Mouse (Mus musculus): ENCODE measurements around the gene Poldip2. TPM values are rescaled to one million over a fixed set of nuclear protein-coding genes. Genes with fewer than 3 reads are reported as not detected.

Poldip2 gene
- polyA plus RNA-seq, 1 experiment: 43.6 TPM

DNA sequence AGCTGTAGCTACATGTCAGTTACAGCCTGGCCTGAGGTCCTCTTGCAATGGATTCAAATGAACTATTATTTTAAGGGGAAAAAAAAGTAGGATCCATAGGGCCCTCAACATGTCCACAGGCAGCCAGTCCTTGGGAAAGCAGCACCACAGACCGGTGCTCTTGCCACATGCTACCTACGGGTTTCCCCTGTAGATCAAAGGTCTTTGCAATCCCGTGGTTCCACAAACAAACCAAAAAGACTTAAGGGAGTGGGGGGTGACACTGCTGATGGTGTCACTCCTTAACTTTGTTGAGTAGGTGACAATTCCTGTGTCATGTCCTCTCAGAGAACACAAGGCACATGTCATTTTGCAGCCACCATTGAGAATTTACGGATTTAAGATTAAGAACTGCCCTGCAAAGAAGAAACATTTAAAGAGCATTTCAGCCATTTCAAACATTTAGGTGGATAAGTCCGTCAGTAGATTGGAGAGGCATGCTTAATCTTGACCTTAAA lies 37.5 kb downstream of the Poldip2 start:
- Histone ChIP-seq H3K27ac (ENCODE audit: control insufficient read depth, insufficient read depth, low read length) (no peak overlapping the region), H3K4me3 (ENCODE audit: control insufficient read depth, insufficient read depth, low read length) (no peak overlapping the region; the same call in 1 of the 2 replicates), H3K27me3 (ENCODE audit: control insufficient read depth, insufficient read depth, low read length) (no peaks in the 10 kb centered on the region), H3K4me1 (replicated peaks; ENCODE audit: control insufficient read depth, insufficient read depth, low read length) (peaks cover 14% of the 10 kb centered on the region), H3K36me3 (ENCODE audit: control insufficient read depth, insufficient read depth, low read length) (no peaks in the 10 kb centered on the region)
- 6% methylated on average over 5 of the region's 5 CpGs for WGBS
- no peak for DNase-seq
- no peak for TF ChIP-seq POLR2A (IDR thresholded peaks at IDR 0.05; ENCODE audit: control insufficient read depth, extremely low read depth, insufficient read depth, low read length, poor library complexity)
- no peak for TF ChIP-seq CTCF (IDR thresholded peaks at IDR 0.05; ENCODE audit: borderline replicate concordance, control insufficient read depth, extremely low read depth, insufficient read depth, low read length, poor library complexity)

DNA sequence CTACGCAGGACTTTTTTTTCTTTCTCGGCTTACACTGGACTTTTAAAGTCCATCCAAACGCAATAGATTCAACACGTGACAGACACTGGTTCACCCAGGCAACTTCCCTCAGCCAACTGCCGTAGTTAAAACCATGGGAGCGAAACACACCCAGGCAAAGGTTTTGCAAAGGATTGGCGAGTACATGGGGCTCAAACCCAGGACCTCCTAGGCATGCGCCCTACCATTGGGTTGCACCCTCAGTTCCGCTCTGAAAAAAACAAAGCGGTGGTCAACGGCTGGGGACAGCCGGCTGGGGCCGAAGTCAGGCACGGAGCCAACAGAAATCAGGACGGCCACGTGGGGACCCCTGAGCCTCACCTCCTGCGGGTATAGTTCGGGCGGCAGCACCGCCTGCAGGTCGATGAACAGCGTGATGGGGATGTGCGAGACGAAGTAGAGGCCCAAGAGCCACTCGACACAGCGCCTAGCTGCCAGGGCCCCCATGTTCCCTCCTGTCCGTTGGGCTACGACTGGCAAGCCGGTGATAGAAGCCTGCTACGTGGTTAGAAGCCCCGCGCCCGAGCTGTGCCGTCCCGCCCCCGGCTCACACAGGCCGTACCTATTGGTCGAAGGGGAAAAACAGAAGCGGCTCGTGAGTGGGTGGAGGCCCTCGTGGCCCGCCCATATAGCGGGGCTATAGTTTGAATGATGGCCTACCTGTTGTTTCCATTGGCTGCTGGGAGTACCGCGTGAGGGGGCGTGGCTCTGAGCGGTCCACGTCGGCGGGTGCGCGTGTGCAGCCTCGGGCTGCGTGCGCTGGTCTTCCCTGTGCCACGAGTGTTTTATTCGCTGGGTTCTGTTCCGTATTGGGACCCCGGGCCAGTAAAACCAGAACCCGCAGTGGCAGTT lies 38.4 kb downstream of the Poldip2 start, which contains the start of gene Tmem97:
TSS of gene Tmem97 (minus strand) at position 610 of the 891 bp plus-strand sequence.
- no peaks in the 10 kb centered on the region for H3K36me3 ChIP-seq (ENCODE audit: control insufficient read depth, insufficient read depth, low read length)
- no peaks in the 10 kb centered on the region for H3K27me3 ChIP-seq (ENCODE audit: control insufficient read depth, insufficient read depth, low read length)
- under 1% methylated on average over 60 of the region's 60 CpGs for WGBS
- TF ChIP-seq CTCF (IDR thresholded peaks at IDR 0.05; ENCODE audit: borderline replicate concordance, control insufficient read depth, extremely low read depth, insufficient read depth, low read length, poor library complexity) (peak; percentile 45; the same call in 1 of the 2 replicates), POLR2A (IDR thresholded peaks at IDR 0.05; ENCODE audit: control insufficient read depth, extremely low read depth, insufficient read depth, low read length, poor library complexity) (peak; percentile 52; the same call in 1 of the 2 replicates)
- H3K4me3 ChIP-seq (ENCODE audit: control insufficient read depth, insufficient read depth, low read length): peak within 1 kb of the TSS; percentile 83
- H3K27ac ChIP-seq (ENCODE audit: control insufficient read depth, insufficient read depth, low read length): no peak within 1 kb of the TSS
- peak; percentile 94 for DNase-seq
- peaks cover 14% of the 10 kb centered on the region for H3K4me1 ChIP-seq (replicated peaks; ENCODE audit: control insufficient read depth, insufficient read depth, low read length)

DNA sequence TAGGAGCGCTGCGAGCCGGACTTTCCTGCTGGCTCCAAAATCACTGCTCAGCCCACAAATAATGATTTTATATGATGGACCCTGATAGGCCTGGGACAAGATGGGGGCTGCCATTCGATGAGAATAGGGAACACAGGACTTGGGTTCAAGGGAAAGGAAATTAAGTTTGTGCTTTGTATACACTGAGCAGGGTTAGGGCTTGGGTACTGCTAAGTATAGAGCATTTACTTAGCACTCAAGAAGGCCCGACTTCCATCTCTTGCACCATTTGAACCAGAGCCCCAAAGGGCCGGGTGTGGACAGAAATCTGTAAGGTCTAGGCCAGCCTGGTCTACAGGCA lies 39.0 kb downstream of the Poldip2 start:
- H3K27ac ChIP-seq (ENCODE audit: control insufficient read depth, insufficient read depth, low read length): no peak overlapping the region
- H3K4me3 ChIP-seq (ENCODE audit: control insufficient read depth, insufficient read depth, low read length): peak overlapping the region; percentile 33
- H3K36me3 ChIP-seq (ENCODE audit: control insufficient read depth, insufficient read depth, low read length): no peaks in the 10 kb centered on the region
- H3K27me3 ChIP-seq (ENCODE audit: control insufficient read depth, insufficient read depth, low read length): no peaks in the 10 kb centered on the region
- H3K4me1 ChIP-seq (replicated peaks; ENCODE audit: control insufficient read depth, insufficient read depth, low read length): peaks cover 14% of the 10 kb centered on the region
- no peak for DNase-seq
- WGBS: 32% methylated on average over 6 of the region's 6 CpGs
- TF ChIP-seq CTCF (IDR thresholded peaks at IDR 0.05; ENCODE audit: borderline replicate concordance, control insufficient read depth, extremely low read depth, insufficient read depth, low read length, poor library complexity) (no peak), POLR2A (IDR thresholded peaks at IDR 0.05; ENCODE audit: control insufficient read depth, extremely low read depth, insufficient read depth, low read length, poor library complexity) (no peak)

DNA sequence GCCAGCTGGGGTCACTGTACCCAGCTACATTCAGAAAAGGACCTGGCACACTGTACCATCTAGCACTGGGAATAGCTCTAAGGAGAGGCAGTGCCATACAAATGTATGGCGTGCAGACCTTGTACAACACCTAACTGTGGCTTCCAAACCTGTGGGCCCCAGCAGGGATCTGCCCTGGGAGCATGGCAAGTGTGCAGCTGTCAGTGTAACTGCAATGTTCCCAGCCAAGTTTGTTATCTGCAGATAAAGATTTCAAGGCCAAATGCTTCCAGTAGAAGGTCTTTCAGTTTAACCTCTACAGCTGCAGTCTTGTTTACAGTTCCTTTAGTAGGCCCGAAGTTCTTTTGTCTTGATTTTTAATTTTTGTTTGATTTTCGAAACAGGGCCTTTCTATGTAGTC lies 43.6 kb downstream of the Poldip2 start:
- H3K4me1 ChIP-seq (replicated peaks; ENCODE audit: control insufficient read depth, insufficient read depth, low read length): peaks cover 7% of the 10 kb centered on the region
- H3K27me3 ChIP-seq (ENCODE audit: control insufficient read depth, insufficient read depth, low read length): no peaks in the 10 kb centered on the region
- no peak for TF ChIP-seq CTCF (IDR thresholded peaks at IDR 0.05; ENCODE audit: borderline replicate concordance, control insufficient read depth, extremely low read depth, insufficient read depth, low read length, poor library complexity)
- TF ChIP-seq POLR2A (IDR thresholded peaks at IDR 0.05; ENCODE audit: control insufficient read depth, extremely low read depth, insufficient read depth, low read length, poor library complexity): no peak
- DNase-seq: no peak
- no peak overlapping the region for H3K4me3 ChIP-seq (ENCODE audit: control insufficient read depth, insufficient read depth, low read length)
- H3K36me3 ChIP-seq (ENCODE audit: control insufficient read depth, insufficient read depth, low read length): no peaks in the 10 kb centered on the region
- WGBS: 89% methylated on average over 3 of the region's 3 CpGs
- no peak overlapping the region for H3K27ac ChIP-seq (ENCODE audit: control insufficient read depth, insufficient read depth, low read length)

DNA sequence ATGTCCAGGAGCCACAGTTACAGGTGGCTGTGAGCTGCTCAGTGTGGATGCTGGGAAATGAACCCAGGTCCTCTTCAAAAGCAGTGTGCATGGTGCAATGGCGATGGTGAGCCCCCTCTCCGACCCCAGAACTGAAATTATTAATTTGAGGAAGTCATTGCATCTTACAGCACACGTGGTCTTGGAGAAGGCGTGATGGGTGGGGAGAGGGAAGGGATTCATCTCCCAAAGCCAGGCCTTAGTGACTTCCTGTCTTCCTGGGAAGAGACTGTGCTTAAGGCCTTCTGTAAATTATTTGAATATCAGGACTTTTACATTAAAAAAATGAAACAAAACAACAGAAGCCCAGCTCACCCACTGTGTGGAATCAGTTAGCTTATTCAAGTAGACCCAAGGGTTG lies 44.1 kb downstream of the Poldip2 start:
- Histone ChIP-seq H3K27ac (ENCODE audit: control insufficient read depth, insufficient read depth, low read length) (no peak overlapping the region), H3K36me3 (ENCODE audit: control insufficient read depth, insufficient read depth, low read length) (no peaks in the 10 kb centered on the region), H3K4me3 (ENCODE audit: control insufficient read depth, insufficient read depth, low read length) (no peak overlapping the region), H3K27me3 (ENCODE audit: control insufficient read depth, insufficient read depth, low read length) (no peaks in the 10 kb centered on the region), H3K4me1 (replicated peaks; ENCODE audit: control insufficient read depth, insufficient read depth, low read length) (peaks cover 6% of the 10 kb centered on the region)
- 74% methylated on average over 4 of the region's 4 CpGs for WGBS
- DNase-seq: no peak
- TF ChIP-seq POLR2A (IDR thresholded peaks at IDR 0.05; ENCODE audit: control insufficient read depth, extremely low read depth, insufficient read depth, low read length, poor library complexity): no peak
- TF ChIP-seq CTCF (IDR thresholded peaks at IDR 0.05; ENCODE audit: borderline replicate concordance, control insufficient read depth, extremely low read depth, insufficient read depth, low read length, poor library complexity): no peak

DNA sequence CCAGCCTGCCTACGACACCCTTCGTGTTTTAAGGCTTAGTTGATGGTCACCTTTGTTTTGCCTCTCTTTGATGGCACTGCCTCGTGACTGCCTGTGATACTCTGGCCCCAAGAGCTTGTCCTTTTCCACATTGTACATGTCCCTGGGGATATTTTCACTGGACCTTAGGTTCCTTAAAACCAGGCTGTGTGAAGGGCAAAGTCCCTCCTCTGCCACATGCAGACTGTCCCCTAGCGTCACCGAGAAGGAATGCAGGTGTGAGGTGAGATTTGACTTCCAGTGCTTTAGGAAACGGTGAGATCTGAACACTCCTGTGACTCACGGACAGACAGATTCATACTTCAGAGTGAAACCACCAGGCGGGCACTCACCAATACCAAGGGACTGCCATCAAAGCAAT lies 45.2 kb downstream of the Poldip2 start:
- DNase-seq: peak; percentile 21
- H3K36me3 ChIP-seq (ENCODE audit: control insufficient read depth, insufficient read depth, low read length): no peaks in the 10 kb centered on the region
- WGBS: 83% methylated on average over 8 of the region's 8 CpGs
- no peak overlapping the region for H3K27ac ChIP-seq (ENCODE audit: control insufficient read depth, insufficient read depth, low read length)
- no peak overlapping the region for H3K4me3 ChIP-seq (ENCODE audit: control insufficient read depth, insufficient read depth, low read length)
- H3K27me3 ChIP-seq (ENCODE audit: control insufficient read depth, insufficient read depth, low read length): no peaks in the 10 kb centered on the region
- TF ChIP-seq POLR2A (IDR thresholded peaks at IDR 0.05; ENCODE audit: control insufficient read depth, extremely low read depth, insufficient read depth, low read length, poor library complexity): no peak
- TF ChIP-seq CTCF (IDR thresholded peaks at IDR 0.05; ENCODE audit: borderline replicate concordance, control insufficient read depth, extremely low read depth, insufficient read depth, low read length, poor library complexity): no peak
- H3K4me1 ChIP-seq (replicated peaks; ENCODE audit: control insufficient read depth, insufficient read depth, low read length): peaks cover 3% of the 10 kb centered on the region

Data from thymus, adult 2 months (tissue).